Mouse (Mus musculus) heart, embryonic 12.5 days (tissue): Measurements from ENCODE around the gene Ina. TPM values are rescaled to one million over a fixed set of nuclear protein-coding genes. Genes with fewer than 3 reads are reported as not detected.

Experiments
- ATAC-seq: fragments of 200-750 bp; cut with Nextera tagmentation; 2 replicates; pipeline ENCODE4 v1.8.0; 2017; ENCODE audit warnings: moderate TSS enrichment, moderate library complexity; ENCODE audit not compliant: insufficient number of reproducible peaks, low FRiP score
- H3K27ac ChIP-seq: fragments of 300-500 bp; sonication (generic); 2 replicates; pipeline ENCODE4 v1.5.1; 2016; ENCODE audit warnings: mild to moderate bottlenecking, moderate library complexity; ENCODE audit not compliant: poor library complexity, severe bottlenecking
- H3K27me3 ChIP-seq: fragments of 300-500 bp; sonication (generic); replicated peaks from 2 replicates; pipeline ENCODE4 v1.6.1; 2016; ENCODE audit warnings: mild to moderate bottlenecking, moderate library complexity
- H3K36me3 ChIP-seq: fragments of 300-500 bp; sonication (generic); 2 replicates; pipeline ENCODE4 v1.6.1; 2016; ENCODE audit warnings: mild to moderate bottlenecking, moderate library complexity
- H3K4me1 ChIP-seq: fragments of 300-500 bp; sonication (generic); replicated peaks from 2 replicates; pipeline ENCODE4 v1.6.1; 2016; ENCODE audit warnings: mild to moderate bottlenecking
- H3K4me2 ChIP-seq: fragments of 300-500 bp; sonication (generic); 2 replicates; pipeline ENCODE4 v1.6.1; 2016; ENCODE audit warnings: mild to moderate bottlenecking, moderate library complexity
- H3K4me3 ChIP-seq: fragments of 300-500 bp; sonication (generic); 2 replicates; pipeline ENCODE4 v1.5.1; 2016; ENCODE audit warnings: mild to moderate bottlenecking
- H3K9ac ChIP-seq: fragments of 300-500 bp; sonication (generic); 2 replicates; pipeline ENCODE4 v1.6.1; 2016; ENCODE audit warnings: mild to moderate bottlenecking, moderate library complexity
- H3K9me3 ChIP-seq: fragments of 300-500 bp; sonication (generic); replicated peaks from 2 replicates; pipeline ENCODE4 v1.6.1; 2016; ENCODE audit warnings: mild to moderate bottlenecking, moderate library complexity
- WGBS: fragments of 180-500 bp; shearing (Covaris S2); methylation state at CpG from one replicate; pipeline ENCODE4 v1.1.7; 2016; 5-methylcytosine and 5-hydroxymethylcytosine counted together
- polyA plus RNA-seq: library from polyadenylated mRNA; unstranded; fragments of >200 nt; fragmentation: Nextera tagmentation; extraction: Ambion mirVana; gene quantifications from 2 replicates; pipeline ENCODE4 v1.2.1, GENCODE M21; 2016

The Ina gene
- polyA plus RNA-seq, 1 experiment from 2014 or later, result 0.86 TPM

GRCm38 (mm10) chr19:47067096-47067882 lies 52.8 kb downstream of the Ina start, which contains the start of gene Taf5:
Taf5 (plus strand) TSS chr19:47067746.
- peak within 1 kb of the TSS; percentile 84 for H3K4me2 ChIP-seq
- peak within 1 kb of the TSS; percentile 68 for H3K27ac ChIP-seq
- peak; percentile 81 for ATAC-seq
- peak within 1 kb of the TSS; percentile 93 for H3K4me3 ChIP-seq
- H3K9ac ChIP-seq, result peak within 1 kb of the TSS; percentile 92
- H3K36me3 ChIP-seq, result peaks cover 14% of the 10 kb centered on the region
- H3K27me3 ChIP-seq, result no peaks in the 10 kb centered on the region
- H3K4me1 ChIP-seq, result peaks cover 13% of the 10 kb centered on the region
- H3K9me3 ChIP-seq, result no peaks in the 10 kb centered on the region
- 10% methylated on average over 49 of the region's 49 CpGs for WGBS

DNA sequence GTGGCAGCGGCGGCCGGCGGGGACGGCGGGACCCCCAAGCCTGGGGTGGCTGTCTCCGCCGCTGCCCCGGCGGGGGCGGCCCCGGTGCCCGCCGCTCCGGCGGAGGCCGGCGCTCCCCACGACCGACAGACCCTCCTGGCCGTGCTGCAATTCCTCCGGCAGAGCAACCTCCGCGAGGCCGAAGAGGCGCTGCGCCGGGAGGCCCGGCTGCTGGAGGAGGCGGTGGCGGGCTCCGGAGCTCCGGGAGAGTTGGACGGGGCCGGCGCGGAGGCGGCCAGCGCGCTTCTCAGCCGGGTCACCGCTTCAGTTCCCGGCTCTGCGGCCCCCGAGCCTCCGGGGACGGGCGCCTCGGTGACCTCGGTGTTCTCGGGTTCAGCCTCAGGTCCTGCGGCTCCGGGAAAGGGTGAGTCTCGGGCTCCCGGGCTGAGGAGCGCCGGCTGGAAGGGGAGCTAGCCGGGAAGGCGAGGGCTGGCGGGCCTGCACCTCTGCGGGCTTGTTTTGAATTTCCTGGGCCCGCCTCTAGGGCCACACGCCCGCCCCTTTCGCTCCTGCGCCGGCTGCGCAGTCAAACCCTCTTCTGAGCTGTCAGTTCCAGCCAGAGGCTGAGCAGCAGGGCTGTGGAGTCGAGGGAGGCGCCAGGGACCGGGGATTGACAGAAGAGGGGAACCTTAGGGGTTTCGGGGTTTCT lies 53.6 kb downstream of the Ina start:
- H3K9ac ChIP-seq, result peak overlapping the region; percentile 92
- H3K4me1 ChIP-seq, result peaks cover 13% of the 10 kb centered on the region
- H3K36me3 ChIP-seq, result peaks cover 22% of the 10 kb centered on the region
- peak overlapping the region; percentile 68 for H3K27ac ChIP-seq
- peak overlapping the region; percentile 93 for H3K4me3 ChIP-seq
- no peaks in the 10 kb centered on the region for H3K27me3 ChIP-seq
- under 1% methylated on average over 66 of the region's 72 CpGs for WGBS
- ATAC-seq, result peak; percentile 94
- H3K4me2 ChIP-seq, result peak overlapping the region; percentile 84
- no peaks in the 10 kb centered on the region for H3K9me3 ChIP-seq

Other genes starting within 250 kb of the Ina start
- gene Nt5c2, start 455 bp downstream of the Ina start, polyA plus RNA-seq, result 108 and 111 TPM in 2 replicates
- gene Pcgf6, start 36.2 kb downstream of the Ina start, polyA plus RNA-seq, result 12.9 and 14.5 TPM in 2 replicates
- gene Taf5, start 53.0 kb downstream of the Ina start, polyA plus RNA-seq, result 7.1 and 7.5 TPM in 2 replicates
- 2,494 and 2,546 TPM in 2 replicates for gene Usmg5, start 75.9 kb downstream of the Ina start, polyA plus RNA-seq
- 7.4 and 7.9 TPM in 2 replicates for gene Pdcd11, start 76.1 kb downstream of the Ina start, polyA plus RNA-seq
- gene Calhm2, start 123.6 kb downstream of the Ina start, polyA plus RNA-seq, result 5.8 and 6.1 TPM in 2 replicates
- not detected in 2 replicates for gene Calhm1, start 129.6 kb downstream of the Ina start, polyA plus RNA-seq
- gene Calhm3, start 143.1 kb downstream of the Ina start, polyA plus RNA-seq, result not detected in 2 replicates
- gene Neurl1a, start 164.1 kb downstream of the Ina start, polyA plus RNA-seq, result 2.3 and 2.8 TPM in 2 replicates